Mouse (Mus musculus) retina, postnatal 7 days (tissue): ENCODE measurements around the gene Carmil1.

ENCODE experiments used
- DNase-seq: peaks from one replicate; pipeline ENCODE4 v3.0.0-alpha.2; 2012; ENCODE audit warnings: low read depth, low spot score

Carmil1 gene

DNA sequence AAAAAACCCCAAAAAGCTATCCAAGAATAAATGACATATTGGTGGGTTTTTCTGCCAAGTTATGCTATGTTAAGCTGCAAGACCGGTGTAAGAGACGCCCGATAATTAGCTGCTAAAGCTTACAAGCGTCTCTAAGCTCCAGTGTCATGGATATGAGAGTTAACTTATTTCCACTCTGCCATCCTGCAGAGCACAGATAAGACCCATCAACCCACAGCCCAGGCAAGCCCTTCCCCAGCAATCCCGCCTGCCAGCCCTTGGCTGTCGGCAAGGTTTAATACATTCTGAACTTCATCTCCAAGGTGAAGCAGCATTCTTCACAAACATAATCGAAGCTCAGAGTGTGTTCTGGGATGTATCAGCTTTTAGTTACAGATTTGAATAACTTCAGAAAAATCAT, 240.4 kb downstream of the Carmil1 start:
- DNase-seq = no peak

DNA sequence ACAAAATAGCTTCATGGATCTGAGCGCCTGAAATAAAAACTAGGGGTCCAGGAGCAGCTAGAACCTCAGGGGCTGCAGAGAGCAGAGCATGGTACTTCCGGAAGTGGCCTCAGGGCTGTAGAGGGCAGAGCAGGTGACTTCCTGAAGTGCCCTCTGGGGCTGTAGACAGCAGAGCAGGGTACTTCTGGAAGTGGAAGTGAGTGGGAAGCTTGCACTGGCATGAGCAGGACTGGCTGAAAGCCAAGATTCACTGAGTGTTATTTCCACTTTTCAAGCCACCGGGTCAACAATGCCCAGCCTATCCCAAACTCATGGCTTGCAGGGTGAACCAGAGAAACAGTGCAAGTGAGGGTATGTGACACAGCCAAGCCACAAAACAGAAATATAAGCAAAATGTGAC, 243.1 kb downstream of the Carmil1 start:
- DNase-seq = no peak

DNA sequence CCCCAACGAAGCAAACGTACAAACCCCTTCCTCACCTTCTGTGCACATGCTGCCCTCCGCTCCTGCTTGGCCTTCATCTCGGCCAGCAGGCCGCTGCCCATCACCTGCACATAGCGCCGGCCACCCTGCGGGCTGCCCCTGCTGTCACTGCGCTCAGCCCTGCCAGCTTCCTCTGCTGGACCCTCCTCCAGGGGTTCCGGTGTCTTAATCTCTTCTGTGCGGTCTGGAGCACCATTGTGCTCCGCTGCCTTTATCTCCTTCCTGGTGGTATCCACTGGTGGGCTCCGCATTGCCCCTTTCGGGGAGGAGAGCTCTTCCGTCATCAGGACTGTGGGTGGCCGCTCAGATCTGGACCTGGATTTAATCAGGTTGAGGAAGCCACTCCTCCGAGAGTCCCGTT, 244.4 kb downstream of the Carmil1 start:
- DNase-seq = no peak

DNA sequence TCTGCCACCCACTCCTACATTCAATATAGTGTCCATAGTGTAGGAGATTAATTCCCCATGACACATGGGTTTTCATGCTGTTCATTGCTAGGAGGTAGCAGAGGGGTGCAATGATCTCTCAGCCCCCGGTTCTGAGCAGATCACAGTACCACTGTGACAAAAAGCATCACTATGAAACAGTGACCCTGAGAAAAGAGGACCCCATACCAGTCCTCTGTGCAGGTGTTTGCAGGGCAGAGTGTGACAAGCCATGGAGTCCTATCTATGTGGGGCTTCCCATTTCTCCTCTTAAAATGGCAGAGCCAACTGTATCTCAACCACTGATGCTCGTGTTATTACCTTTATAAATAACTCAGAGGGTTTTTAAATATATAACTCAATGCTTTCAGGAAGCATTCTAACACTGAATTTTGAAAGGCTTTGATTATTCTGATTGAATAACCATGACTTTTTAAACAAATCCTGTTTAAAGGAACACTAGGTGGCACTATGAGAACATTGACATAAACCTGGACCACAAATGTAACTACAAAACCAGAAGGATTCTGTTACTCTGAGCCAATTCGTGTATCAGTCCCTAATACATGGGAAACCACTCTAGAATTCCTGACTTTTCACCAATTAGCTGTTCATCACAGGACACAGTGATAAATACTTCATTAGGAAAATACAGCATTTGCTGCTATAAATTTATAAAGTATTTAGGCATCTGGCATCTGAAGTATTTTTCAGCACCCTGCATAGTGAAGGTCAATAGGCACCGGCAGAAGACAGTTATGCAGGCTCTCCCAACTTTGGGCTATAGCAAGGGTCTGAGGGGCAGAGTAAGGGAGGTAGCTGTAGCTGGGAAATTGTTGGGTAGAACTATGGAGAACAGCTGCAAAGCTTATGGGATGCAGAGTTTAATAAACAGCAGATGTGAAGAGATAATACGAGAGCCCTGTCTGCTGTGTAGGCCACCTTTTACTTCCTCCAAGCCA, 253.1 kb downstream of the Carmil1 start:
- peak; percentile 27 for DNase-seq

DNA sequence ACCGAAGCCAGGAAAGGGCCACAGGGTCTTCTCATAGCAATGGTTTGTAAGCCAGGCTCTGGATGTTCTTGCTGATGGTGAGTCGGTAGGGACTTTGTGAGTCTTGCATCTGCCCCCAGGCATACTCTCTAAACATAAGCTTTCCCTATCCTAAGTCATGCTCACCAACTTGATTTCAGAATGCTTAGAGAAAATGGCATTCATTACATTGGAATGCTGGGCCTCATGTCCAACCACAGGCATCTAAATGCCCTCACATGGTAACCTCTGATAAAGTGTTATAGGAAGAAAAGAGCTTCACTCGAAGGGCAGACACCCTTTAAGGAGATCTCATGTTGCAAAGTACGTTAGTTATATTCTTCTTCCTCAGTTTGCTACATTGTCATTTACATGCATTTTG, 262.1 kb downstream of the Carmil1 start:
- no peak for DNase-seq

DNA sequence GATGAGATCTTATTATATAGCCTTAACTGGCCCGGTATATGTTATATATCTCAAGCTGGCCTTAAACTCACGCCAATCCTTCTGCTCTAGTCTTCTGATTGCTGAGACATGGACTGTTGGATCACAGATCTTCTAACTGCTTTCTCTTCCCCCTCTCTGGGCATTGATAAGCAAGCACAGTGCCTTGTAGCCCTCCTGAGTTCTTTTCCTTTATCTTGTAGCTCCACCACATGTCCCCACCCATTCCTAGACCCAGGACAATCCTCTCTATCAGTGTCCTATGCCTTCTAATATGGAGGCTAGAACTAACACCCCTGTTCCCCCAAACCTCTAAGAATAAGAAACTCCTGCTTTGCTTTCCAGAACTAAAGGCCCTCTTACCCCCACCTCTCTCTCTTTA, 275.1 kb downstream of the Carmil1 start:
- no peak for DNase-seq

DNA sequence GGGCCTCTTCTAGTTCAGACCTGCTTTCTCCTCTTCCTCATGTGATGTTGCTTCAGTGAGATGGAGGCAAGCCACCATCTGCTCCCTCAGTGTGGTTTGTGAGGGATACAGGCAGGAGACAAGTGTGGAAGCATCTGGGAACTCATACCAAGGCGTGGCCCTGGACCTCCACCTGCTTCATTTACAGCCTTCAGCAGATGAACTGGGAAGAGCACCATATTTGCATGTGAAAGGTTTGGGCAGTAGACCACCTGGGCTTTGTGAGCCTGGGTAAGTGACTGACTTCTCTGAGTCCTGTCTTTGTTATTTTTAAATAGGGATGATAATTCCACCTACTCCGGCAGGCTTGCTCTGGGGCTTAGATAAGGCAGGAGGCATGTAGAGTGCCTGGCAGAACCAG, 278.8 kb downstream of the Carmil1 start:
- DNase-seq = no peak

DNA sequence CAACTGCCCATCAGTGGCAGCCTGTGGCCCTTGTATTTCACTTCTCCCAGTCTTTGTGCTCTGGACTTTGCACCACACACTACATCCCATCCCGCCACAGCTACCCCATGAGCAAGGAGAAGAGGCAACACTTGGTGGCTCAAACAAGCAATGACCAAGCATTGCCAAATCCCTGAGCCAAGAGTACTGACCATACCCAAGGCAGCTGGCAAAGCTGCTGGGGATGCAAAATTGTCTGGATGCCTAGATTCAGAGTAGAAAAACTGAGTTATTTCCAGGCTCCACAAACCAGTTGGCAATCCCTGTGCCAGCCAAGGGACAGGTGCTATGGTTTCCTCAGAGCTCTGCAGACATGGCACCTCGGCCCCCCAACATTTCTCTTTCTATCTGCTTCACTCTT, 279.5 kb downstream of the Carmil1 start:
- no peak for DNase-seq

DNA sequence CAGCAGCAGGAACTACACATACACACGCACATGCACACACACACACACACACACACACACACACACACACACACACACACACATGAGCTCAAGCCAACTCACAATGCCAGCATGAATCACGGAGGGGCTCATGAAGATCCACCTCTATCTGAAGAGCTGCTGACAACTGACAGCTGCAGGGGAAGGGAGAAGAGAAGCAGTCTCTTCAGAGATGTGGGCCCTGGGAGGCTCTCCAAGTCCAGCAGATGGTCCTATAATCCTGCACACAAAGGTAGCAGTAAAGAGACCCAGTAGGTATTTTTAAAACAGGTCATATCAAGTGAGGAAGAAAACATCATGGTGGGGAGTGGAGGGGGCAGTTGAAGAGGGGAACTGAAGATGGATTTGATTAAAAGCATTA, 281.8 kb downstream of the Carmil1 start:
- no peak for DNase-seq

DNA sequence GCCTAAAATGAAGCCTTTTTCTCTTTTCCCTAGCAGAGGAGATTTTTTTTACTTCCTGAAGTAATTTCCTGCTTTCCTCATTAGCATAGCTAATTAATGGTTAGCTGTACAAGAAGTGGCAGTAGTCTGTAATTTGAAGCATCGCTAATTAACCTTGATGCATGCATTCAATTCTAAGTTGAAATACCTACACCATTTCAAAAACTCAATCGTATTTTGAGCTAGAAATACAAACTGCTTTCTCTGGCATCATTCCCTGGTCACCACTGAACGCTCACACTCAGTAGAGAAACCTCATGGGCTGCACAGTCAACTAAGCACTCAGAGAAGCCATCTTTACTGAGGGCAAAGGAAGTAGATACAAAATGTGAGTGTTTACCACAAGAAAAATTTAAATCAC, 285.8 kb downstream of the Carmil1 start:
- no peak for DNase-seq

DNA sequence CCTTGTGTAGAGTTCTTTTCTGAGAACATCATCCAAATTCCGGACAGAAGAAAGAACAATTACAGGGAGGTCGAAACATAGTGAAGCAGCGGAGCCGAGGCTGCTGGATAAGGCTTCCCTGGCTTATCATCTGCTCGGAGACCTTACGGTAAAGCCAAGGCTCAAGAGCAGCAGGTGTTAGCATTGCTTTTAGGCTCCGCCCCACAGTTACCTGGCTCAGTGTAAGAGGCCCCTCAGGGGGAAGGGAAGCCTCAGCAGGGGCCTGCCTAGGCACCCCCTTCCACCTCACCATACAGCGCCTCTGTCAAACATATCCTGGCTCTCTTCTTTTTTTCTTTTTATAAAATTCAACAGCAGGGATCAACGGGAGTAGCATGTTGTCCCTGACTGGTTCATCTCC, 286.6 kb downstream of the Carmil1 start:
- DNase-seq = no peak

DNA sequence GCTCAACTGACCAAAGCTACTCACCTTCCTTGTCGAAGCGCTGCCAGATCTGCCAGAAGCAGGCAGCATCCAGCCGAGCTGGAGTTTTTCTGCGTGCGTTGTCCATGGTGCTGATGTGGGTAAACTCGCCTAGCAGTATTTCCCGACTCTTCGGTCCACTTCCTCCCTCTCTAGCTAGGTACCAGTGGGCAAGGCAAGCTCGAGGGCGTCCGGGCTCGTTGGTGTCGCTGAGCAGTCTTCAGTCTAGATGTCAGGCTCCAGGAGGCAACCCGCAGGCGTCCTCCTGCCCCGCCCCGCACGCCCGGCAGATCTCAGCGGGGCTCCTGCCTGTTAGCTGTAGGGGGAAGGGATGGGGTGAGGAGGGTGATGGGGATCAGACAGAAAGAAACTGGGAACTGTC, 289.7 kb downstream of the Carmil1 start, which contains the start of gene Scgn:
Gene Scgn, minus strand, starts transcription at position 287 of the 400 bp plus-strand sequence.
- DNase-seq = peak; percentile 13

DNA sequence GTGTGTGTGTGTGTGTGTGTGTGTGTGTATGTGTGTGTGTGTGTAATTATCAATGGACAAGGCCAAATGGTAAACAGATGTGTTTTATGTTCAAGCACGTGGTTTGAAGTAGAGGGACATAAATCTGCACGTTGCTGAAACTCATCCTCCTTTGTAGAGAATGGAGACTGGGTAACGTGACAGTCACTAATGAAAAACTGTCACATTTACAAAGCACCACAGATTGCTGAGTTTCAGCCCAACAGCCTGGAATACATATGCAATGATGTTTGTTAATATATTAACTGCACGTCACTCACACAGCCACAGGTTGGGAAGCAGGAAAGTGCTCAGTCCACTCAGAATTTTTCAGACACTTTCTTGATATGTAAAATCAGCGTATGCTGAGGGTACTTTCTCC, 290.1 kb downstream of the Carmil1 start:
- no peak for DNase-seq

DNA sequence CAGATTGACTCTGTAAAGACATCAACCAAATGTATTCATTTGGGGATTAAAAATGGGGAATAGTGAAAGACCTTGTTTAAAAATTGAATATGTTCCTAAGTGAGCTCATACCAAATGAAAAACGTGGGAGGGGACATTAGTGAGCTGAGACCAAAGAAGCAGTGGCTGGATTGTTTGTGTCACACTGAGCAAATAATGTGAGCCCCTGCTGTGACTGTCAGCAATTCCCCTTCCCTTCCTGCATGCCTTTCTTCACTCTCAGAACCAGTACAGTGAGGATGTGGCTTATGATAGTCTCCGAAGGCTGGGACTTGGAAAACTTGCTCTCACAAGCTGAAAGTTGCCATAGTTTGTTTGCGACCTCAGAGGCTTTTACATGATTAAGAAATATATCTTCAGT, 295.5 kb downstream of the Carmil1 start:
- DNase-seq = no peak

DNA sequence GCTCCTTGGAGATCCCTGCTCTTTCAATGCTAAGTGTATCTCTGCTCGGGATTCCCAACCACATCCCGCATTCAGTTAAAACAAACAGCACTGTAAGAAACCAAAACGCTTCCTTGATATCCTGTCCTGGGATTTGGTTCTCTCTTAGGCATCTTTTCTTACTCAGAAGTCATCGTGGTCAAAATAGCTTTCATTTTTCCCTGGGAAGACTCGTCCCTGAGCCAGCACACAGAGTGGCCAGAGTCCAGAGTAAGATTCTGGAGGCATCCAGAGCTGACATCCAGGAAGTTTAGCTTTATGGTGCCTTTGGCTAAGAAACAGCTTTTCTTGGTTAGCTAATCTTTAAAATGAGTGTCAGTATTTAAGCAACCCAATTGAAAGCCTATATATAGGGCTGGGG, 308.3 kb downstream of the Carmil1 start:
- DNase-seq = no peak

DNA sequence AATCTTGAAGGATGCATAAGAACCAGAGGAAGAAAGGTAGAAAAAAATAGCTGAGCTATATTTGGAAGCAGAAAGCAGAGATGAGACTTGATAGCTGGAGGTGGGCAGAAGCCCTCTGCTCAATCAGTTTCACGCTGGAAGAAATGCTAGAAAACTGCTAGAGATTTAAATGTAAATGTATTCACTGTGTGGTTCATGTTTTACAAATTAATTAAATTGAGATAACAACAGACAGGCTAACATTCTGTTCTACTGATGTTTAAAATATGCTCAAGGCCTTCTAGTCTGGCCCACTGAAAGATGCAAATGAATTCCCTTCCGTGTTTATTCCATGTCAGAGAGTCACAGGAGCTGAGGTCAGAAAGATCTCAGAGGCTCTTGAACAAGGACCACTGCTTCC, 308.7 kb downstream of the Carmil1 start:
- DNase-seq = no peak

DNA sequence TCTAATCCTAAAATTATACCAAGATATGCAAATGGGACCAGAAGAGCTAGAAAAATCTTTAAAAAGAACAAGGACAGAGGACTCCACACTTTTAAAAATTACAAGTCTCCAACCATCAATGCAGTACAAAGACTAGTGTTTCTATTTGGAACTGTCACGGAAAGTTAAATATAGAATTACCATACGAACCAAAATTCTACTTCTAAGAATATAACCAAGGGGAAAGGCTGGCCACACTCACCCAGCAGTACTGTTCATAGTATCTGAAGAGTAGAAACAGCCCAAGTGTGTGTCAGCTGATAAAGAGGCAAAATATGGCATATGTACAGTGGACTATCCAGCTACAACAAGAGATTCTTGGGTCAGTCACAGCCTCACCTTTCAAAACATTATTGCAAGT, 315.7 kb downstream of the Carmil1 start:
- no peak for DNase-seq
